Mouse (Mus musculus): ENCODE results near the gene Gm10198. TPM values are rescaled to one million over a fixed set of nuclear protein-coding genes. Genes with fewer than 3 reads are reported as not detected.

The Gm10198 gene
- polyA plus RNA-seq, 1 experiment from 2014 or later, result not detected

- H3K9ac ChIP-seq (replicated peaks; ENCODE audit: low read depth, low read length), result no peak overlapping the region
- no peak overlapping the region for H3K4me2 ChIP-seq (ENCODE audit: low read length)
- 92% methylated on average over 11 of the region's 11 CpGs for WGBS
- H3K4me3 ChIP-seq (replicated peaks; ENCODE audit: low read length), result no peak overlapping the region
- H3K27ac ChIP-seq (ENCODE audit: low read length), result no peak overlapping the region
- no peaks in the 10 kb centered on the region for H3K27me3 ChIP-seq (replicated peaks; ENCODE audit: control insufficient read depth, insufficient read depth, low read length)
- ATAC-seq, result no peak
- H3K9me3 ChIP-seq (ENCODE audit: control insufficient read depth, low read length), result no peaks in the 10 kb centered on the region
- H3K36me3 ChIP-seq (ENCODE audit: control insufficient read depth, insufficient read depth), result no peaks in the 10 kb centered on the region
- H3K4me1 ChIP-seq (replicated peaks; ENCODE audit: control insufficient read depth, insufficient read depth, low read length), result no peaks in the 10 kb centered on the region
These were observed 15.4 kb upstream of the Gm10198 start for GRCm38 (mm10) chr13:111577177-111577576.

- 93% methylated on average over 10 of the region's 10 CpGs for WGBS
- Histone ChIP-seq H3K9ac (replicated peaks; ENCODE audit: low read depth, low read length) (no peak overlapping the region), H3K4me2 (ENCODE audit: low read length) (no peak overlapping the region), H3K27me3 (replicated peaks; ENCODE audit: control insufficient read depth, insufficient read depth, low read length) (no peaks in the 10 kb centered on the region), H3K4me1 (replicated peaks; ENCODE audit: control insufficient read depth, insufficient read depth, low read length) (no peaks in the 10 kb centered on the region), H3K4me3 (replicated peaks; ENCODE audit: low read length) (no peak overlapping the region), H3K9me3 (ENCODE audit: control insufficient read depth, low read length) (no peaks in the 10 kb centered on the region), H3K27ac (ENCODE audit: low read length) (no peak overlapping the region), H3K36me3 (ENCODE audit: control insufficient read depth, insufficient read depth) (no peaks in the 10 kb centered on the region)
- ATAC-seq, result no peak
These were observed 12.5 kb upstream of the Gm10198 start for GRCm38 (mm10) chr13:111580054-111580453.

DNA sequence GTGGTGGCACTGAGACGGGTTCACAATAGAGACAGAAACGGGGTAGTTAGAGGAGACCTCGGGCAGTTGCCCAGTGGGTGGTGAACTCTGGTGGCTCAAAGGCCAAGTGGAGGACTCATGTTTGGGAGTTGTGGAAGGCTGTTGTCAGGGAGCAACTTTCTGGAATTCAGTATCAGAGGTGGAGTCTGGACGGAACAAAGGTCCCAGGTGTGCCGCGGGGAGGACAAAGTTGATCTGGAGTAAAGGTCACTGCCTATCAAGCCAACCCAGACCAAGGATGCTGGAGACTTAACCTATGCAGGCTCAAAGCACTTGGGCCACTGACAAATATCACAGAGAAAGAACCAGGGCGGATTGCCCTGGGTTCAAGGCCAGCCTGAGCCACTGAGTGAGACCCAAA lies 5.5 kb downstream of the Gm10198 start:
- no peaks in the 10 kb centered on the region for H3K36me3 ChIP-seq (ENCODE audit: control insufficient read depth, insufficient read depth)
- WGBS, result 89% methylated on average over 7 of the region's 7 CpGs
- ATAC-seq, result no peak

GRCm38 (mm10) chr13:111601383-111601782 lies 8.8 kb downstream of the Gm10198 start:
- Histone ChIP-seq H3K4me2 (ENCODE audit: low read length) (no peak overlapping the region), H3K4me3 (replicated peaks; ENCODE audit: low read length) (no peak overlapping the region), H3K27ac (ENCODE audit: low read length) (no peak overlapping the region), H3K9ac (replicated peaks; ENCODE audit: low read depth, low read length) (no peak overlapping the region), H3K27me3 (replicated peaks; ENCODE audit: control insufficient read depth, insufficient read depth, low read length) (no peaks in the 10 kb centered on the region), H3K4me1 (replicated peaks; ENCODE audit: control insufficient read depth, insufficient read depth, low read length) (no peaks in the 10 kb centered on the region), H3K9me3 (ENCODE audit: control insufficient read depth, low read length) (no peaks in the 10 kb centered on the region), H3K36me3 (ENCODE audit: control insufficient read depth, insufficient read depth) (no peaks in the 10 kb centered on the region)
- 66% methylated on average over 4 of the region's 4 CpGs for WGBS
- ATAC-seq, result no peak

More for the DNA sequence above, 5.5 kb downstream of the Gm10198 start:
- Histone ChIP-seq H3K9ac (replicated peaks; ENCODE audit: low read depth, low read length) (no peak overlapping the region), H3K4me3 (replicated peaks; ENCODE audit: low read length) (no peak overlapping the region), H3K27me3 (replicated peaks; ENCODE audit: control insufficient read depth, insufficient read depth, low read length) (no peaks in the 10 kb centered on the region), H3K27ac (ENCODE audit: low read length) (no peak overlapping the region), H3K4me1 (replicated peaks; ENCODE audit: control insufficient read depth, insufficient read depth, low read length) (no peaks in the 10 kb centered on the region), H3K4me2 (ENCODE audit: low read length) (no peak overlapping the region), H3K9me3 (ENCODE audit: control insufficient read depth, low read length) (no peaks in the 10 kb centered on the region)

GRCm38 (mm10) chr13:111604826-111605225 lies 12.2 kb downstream of the Gm10198 start:
- H3K4me2 ChIP-seq (ENCODE audit: low read length), result no peak overlapping the region
- ATAC-seq, result no peak
- WGBS, result 91% methylated on average over 5 of the region's 5 CpGs

DNA sequence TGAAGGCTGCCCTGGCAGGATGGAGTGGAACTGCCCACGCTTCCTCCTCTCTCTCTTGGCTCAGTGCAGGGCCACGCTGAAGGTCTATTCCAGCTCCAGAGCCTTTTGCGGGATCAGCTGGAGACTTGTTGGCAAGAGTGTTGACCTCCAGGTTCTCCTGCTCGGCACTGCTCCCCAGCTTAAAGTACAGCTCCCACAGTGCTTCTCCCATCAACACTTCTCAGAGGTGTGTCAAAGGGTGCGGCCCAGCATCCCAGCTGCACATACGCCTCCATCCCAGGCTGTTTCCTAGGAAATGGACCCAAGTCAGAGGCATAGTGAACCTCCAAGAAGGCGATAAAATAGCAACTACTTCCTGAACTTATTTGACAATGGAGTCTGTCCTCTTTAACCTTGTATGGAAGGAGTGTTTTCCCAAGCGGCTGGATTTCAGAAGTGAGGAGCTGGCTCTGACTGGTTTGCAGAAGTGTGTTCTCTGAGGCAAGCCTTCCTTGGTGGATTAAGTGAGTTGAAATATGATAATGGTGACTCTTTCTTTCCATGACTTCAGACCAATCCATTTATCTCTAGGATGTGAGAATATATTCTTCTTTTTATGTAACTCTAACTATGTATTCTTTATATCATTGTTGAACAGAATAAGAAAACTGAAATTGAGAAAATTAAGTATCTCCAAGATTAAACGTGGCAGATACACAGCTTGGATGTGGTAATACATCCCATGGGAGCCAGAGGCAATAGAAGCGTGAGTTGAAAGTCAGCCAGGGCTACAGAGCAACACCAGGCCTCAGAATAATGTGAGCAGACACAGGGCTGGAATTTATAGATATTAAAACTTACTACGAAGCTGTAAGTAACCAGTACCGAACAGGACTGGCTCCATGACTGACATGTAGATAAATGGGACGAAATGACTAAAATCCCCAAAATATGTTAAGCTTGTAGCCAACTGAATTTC lies 23.9 kb downstream of the Gm10198 start:
- 87% methylated on average over 13 of the region's 13 CpGs for WGBS
- no peak for ATAC-seq
- Histone ChIP-seq H3K4me3 (replicated peaks; ENCODE audit: low read length) (no peak overlapping the region), H3K9ac (replicated peaks; ENCODE audit: low read depth, low read length) (no peak overlapping the region), H3K9me3 (ENCODE audit: control insufficient read depth, low read length) (no peaks in the 10 kb centered on the region), H3K36me3 (ENCODE audit: control insufficient read depth, insufficient read depth) (no peaks in the 10 kb centered on the region), H3K4me1 (replicated peaks; ENCODE audit: control insufficient read depth, insufficient read depth, low read length) (no peaks in the 10 kb centered on the region), H3K4me2 (ENCODE audit: low read length) (no peak overlapping the region), H3K27me3 (replicated peaks; ENCODE audit: control insufficient read depth, insufficient read depth, low read length) (no peaks in the 10 kb centered on the region), H3K27ac (ENCODE audit: low read length) (no peak overlapping the region)

More at GRCm38 (mm10) chr13:111604826-111605225, 12.2 kb downstream of the Gm10198 start:
- Histone ChIP-seq H3K27ac (ENCODE audit: low read length) (no peak overlapping the region), H3K27me3 (replicated peaks; ENCODE audit: control insufficient read depth, insufficient read depth, low read length) (no peaks in the 10 kb centered on the region), H3K9me3 (ENCODE audit: control insufficient read depth, low read length) (no peaks in the 10 kb centered on the region; the same call in 1 of the 2 replicates), H3K9ac (replicated peaks; ENCODE audit: low read depth, low read length) (no peak overlapping the region), H3K4me1 (replicated peaks; ENCODE audit: control insufficient read depth, insufficient read depth, low read length) (no peaks in the 10 kb centered on the region), H3K4me3 (replicated peaks; ENCODE audit: low read length) (no peak overlapping the region), H3K36me3 (ENCODE audit: control insufficient read depth, insufficient read depth) (no peaks in the 10 kb centered on the region)

DNA sequence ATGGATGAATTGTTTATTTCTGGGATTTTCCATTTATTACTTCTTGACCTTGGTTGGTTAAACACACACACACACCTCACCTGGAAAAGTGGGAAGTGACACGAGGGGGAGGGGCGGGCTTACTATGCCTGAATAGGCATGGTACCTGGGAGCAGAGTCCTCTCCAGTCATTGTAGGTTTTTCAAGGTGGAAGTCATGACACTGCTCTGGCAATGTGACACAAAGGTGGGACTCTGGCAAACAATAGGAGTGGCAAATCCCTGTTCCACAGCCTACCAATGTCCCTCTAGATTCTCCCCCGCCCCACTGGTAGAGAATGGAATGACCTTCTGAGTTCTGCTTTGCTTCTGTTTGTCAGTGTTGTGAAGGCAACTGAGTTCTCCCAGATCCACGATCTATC lies 27.8 kb downstream of the Gm10198 start:
- Histone ChIP-seq H3K4me3 (replicated peaks; ENCODE audit: low read length) (no peak overlapping the region), H3K36me3 (ENCODE audit: control insufficient read depth, insufficient read depth) (no peaks in the 10 kb centered on the region), H3K4me2 (ENCODE audit: low read length) (no peak overlapping the region), H3K9me3 (ENCODE audit: control insufficient read depth, low read length) (no peaks in the 10 kb centered on the region), H3K27ac (ENCODE audit: low read length) (no peak overlapping the region), H3K27me3 (replicated peaks; ENCODE audit: control insufficient read depth, insufficient read depth, low read length) (no peaks in the 10 kb centered on the region), H3K4me1 (replicated peaks; ENCODE audit: control insufficient read depth, insufficient read depth, low read length) (no peaks in the 10 kb centered on the region), H3K9ac (replicated peaks; ENCODE audit: low read depth, low read length) (no peak overlapping the region)
- no peak for ATAC-seq
- 91% methylated on average over 4 of the region's 4 CpGs for WGBS

- WGBS, result 95% methylated on average over 3 of the region's 3 CpGs
- Histone ChIP-seq H3K9me3 (ENCODE audit: control insufficient read depth, low read length) (no peaks in the 10 kb centered on the region), H3K9ac (replicated peaks; ENCODE audit: low read depth, low read length) (no peak overlapping the region), H3K36me3 (ENCODE audit: control insufficient read depth, insufficient read depth) (no peaks in the 10 kb centered on the region), H3K27me3 (replicated peaks; ENCODE audit: control insufficient read depth, insufficient read depth, low read length) (no peaks in the 10 kb centered on the region), H3K4me3 (replicated peaks; ENCODE audit: low read length) (no peak overlapping the region), H3K4me1 (replicated peaks; ENCODE audit: control insufficient read depth, insufficient read depth, low read length) (no peaks in the 10 kb centered on the region), H3K27ac (ENCODE audit: low read length) (no peak overlapping the region), H3K4me2 (ENCODE audit: low read length) (no peak overlapping the region)
- ATAC-seq, result no peak
These were observed 29.8 kb downstream of the Gm10198 start for GRCm38 (mm10) chr13:111622425-111622824.

DNA sequence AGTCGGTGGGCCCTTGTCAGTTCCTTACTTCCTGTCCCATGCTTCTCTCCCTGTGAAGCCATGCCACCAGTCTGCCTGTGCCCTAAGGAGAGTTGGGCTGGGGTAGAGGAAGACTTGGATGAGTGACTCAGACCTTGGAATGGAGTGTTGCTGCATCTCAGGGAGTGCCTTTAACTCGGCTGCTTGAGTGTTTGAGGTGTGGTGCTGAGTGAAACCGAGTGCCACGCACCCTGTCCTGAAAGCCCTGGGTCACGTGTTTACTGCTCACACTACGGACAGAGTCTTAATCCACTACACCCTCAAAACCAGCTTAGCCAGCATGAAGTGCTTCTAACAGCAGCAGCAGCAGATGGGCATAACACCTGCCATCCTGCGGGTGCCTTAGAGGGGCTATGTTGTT lies 30.5 kb downstream of the Gm10198 start:
- H3K36me3 ChIP-seq (ENCODE audit: control insufficient read depth, insufficient read depth), result no peaks in the 10 kb centered on the region
- H3K27me3 ChIP-seq (replicated peaks; ENCODE audit: control insufficient read depth, insufficient read depth, low read length), result no peaks in the 10 kb centered on the region
- no peaks in the 10 kb centered on the region for H3K4me1 ChIP-seq (replicated peaks; ENCODE audit: control insufficient read depth, insufficient read depth, low read length)
- no peak overlapping the region for H3K4me2 ChIP-seq (ENCODE audit: low read length)
- ATAC-seq, result no peak
- no peaks in the 10 kb centered on the region for H3K9me3 ChIP-seq (ENCODE audit: control insufficient read depth, low read length)
- no peak overlapping the region for H3K9ac ChIP-seq (replicated peaks; ENCODE audit: low read depth, low read length)
- H3K27ac ChIP-seq (ENCODE audit: low read length), result no peak overlapping the region
- H3K4me3 ChIP-seq (replicated peaks; ENCODE audit: low read length), result no peak overlapping the region
- WGBS, result 91% methylated on average over 7 of the region's 7 CpGs

All from forebrain, embryonic 16.5 days (tissue).